Mouse (Mus musculus) adrenal gland, adult 2 months (tissue): ENCODE measurements around the gene Txnip. TPM values are rescaled to one million over a fixed set of nuclear protein-coding genes. Genes with fewer than 3 reads are reported as not detected.

ENCODE experiments used
- polyA plus RNA-seq: library from polyadenylated mRNA; depleted of rRNA; stranded (reverse); fragments of >200 nt; gene quantifications from 2 replicates; pipeline ENCODE4 v1.2.3, GENCODE M21; 2012; rRNA removed
- total RNA-seq, 2 experiments: library from RNA; stranded (reverse); gene quantifications; 2 replicates each; pipeline ENCODE4 v1.2.3; 2021

Txnip gene
- total and polyA plus RNA-seq, 3 experiments, result 421 to 481 (median 430) TPM

Other genes with a start within 250 kb of the Txnip start
- gene BC107364, start 105.7 kb upstream of the Txnip start, total RNA-seq, result not detected
- not detected in 2 replicates for gene BC107364, start 105.7 kb upstream of the Txnip start, polyA plus RNA-seq
- under 1 TPM in 1 of 2 experiments, not detected in 1; 0.23 TPM for gene Hfe2, start 32.8 kb upstream of the Txnip start, total RNA-seq
- 0.11 and 0.31 TPM in 2 replicates for gene Hfe2, start 32.8 kb upstream of the Txnip start, polyA plus RNA-seq
- not detected for gene Gm16253, start 19.0 kb downstream of the Txnip start, total RNA-seq
- not detected in 2 replicates for gene Gm16253, start 19.0 kb downstream of the Txnip start, polyA plus RNA-seq
- gene Polr3gl, start 36.2 kb downstream of the Txnip start, total RNA-seq, result 10 to 100 TPM; 32.5 to 38.5 TPM
- 19.9 and 21.4 TPM in 2 replicates for gene Polr3gl, start 36.2 kb downstream of the Txnip start, polyA plus RNA-seq
- 1 to 10 TPM in 1 of 2 experiments, under 1 TPM in 1; 0.75 to 2.3 TPM for gene Ankrd34a, start 38.7 kb downstream of the Txnip start, total RNA-seq
- 1.8 and 2.0 TPM in 2 replicates for gene Ankrd34a, start 38.7 kb downstream of the Txnip start, polyA plus RNA-seq
- 10 to 100 TPM; 31.2 to 46.4 TPM for gene Lix1l, start 43.2 kb downstream of the Txnip start, total RNA-seq
- 17.6 and 21.1 TPM in 2 replicates for gene Lix1l, start 43.2 kb downstream of the Txnip start, polyA plus RNA-seq
- 10 to 100 TPM; 69.2 to 85.3 TPM for gene Rbm8a, start 72.0 kb downstream of the Txnip start, total RNA-seq
- 1.3 and 2.3 TPM in 2 replicates for gene Rbm8a, start 72.0 kb downstream of the Txnip start, polyA plus RNA-seq
- gene Pex11b, start 77.4 kb downstream of the Txnip start, total RNA-seq, result 10 to 100 TPM; 42.3 to 48.4 TPM
- 31.8 and 32.6 TPM in 2 replicates for gene Pex11b, start 77.4 kb downstream of the Txnip start, polyA plus RNA-seq
- under 1 TPM; 0.21 to 0.35 TPM for gene Gm42957, start 77.5 kb downstream of the Txnip start, total RNA-seq
- 0.02 TPM in 1 of 2 replicates, not detected in the other for gene Gm42957, start 77.5 kb downstream of the Txnip start, polyA plus RNA-seq
- gene Itga10, start 87.6 kb downstream of the Txnip start, total RNA-seq, result 1 to 10 TPM; 1.3 to 1.9 TPM
- 1.3 and 1.6 TPM in 2 replicates for gene Itga10, start 87.6 kb downstream of the Txnip start, polyA plus RNA-seq
- 1 to 10 TPM; 3.0 to 4.6 TPM for gene Ankrd35, start 112.2 kb downstream of the Txnip start, total RNA-seq
- 1.5 and 3.3 TPM in 2 replicates for gene Ankrd35, start 112.2 kb downstream of the Txnip start, polyA plus RNA-seq
- 10 to 100 TPM; 20.3 to 24.5 TPM for gene Pias3, start 138.4 kb downstream of the Txnip start, total RNA-seq
- gene Pias3, start 138.4 kb downstream of the Txnip start, polyA plus RNA-seq, result 38.9 and 43.9 TPM in 2 replicates
- gene Nudt17, start 150.6 kb downstream of the Txnip start, total RNA-seq, result 1 to 10 TPM in 1 of 2 experiments, under 1 TPM in 1; 0.95 to 1.1 TPM
- 2.3 and 2.5 TPM in 2 replicates for gene Nudt17, start 150.6 kb downstream of the Txnip start, polyA plus RNA-seq
- gene Polr3c, start 169.7 kb downstream of the Txnip start, total RNA-seq, result 10 to 100 TPM; 28.9 to 32.8 TPM
- 14.1 and 19.9 TPM in 2 replicates for gene Polr3c, start 169.7 kb downstream of the Txnip start, polyA plus RNA-seq
- gene Rnf115, start 169.7 kb downstream of the Txnip start, total RNA-seq, result 10 to 100 TPM; 39.4 to 46.5 TPM
- gene Rnf115, start 169.7 kb downstream of the Txnip start, polyA plus RNA-seq, result 9.9 and 12.5 TPM in 2 replicates